Mouse (Mus musculus) midbrain, embryonic 14.5 days (tissue): ENCODE data around the gene D1Ertd622e. TPM values are rescaled to one million over a fixed set of nuclear protein-coding genes. Genes with fewer than 3 reads are reported as not detected.

Source experiments
- ATAC-seq: fragments of 200-750 bp; cut with Nextera tagmentation; 2 replicates; pipeline ENCODE4 v1.8.0; 2017; ENCODE audit warnings: moderate number of reproducible peaks, moderate library complexity; ENCODE audit not compliant: low FRiP score, low TSS enrichment
- DNase-seq: peaks from one replicate; pipeline ENCODE4 v3.0.0-alpha.2; 2015
- H3K27ac ChIP-seq: fragments of 300-500 bp; sonication (generic); replicated peaks from 2 replicates; pipeline ENCODE4 v1.5.1; 2014; ENCODE audit warnings: mild to moderate bottlenecking, low read depth, low read length, moderate library complexity
- H3K27me3 ChIP-seq: fragments of 300-500 bp; sonication (generic); 2 replicates; pipeline ENCODE4 v1.6.1; 2014; ENCODE audit warnings: low read length, control low read depth, mixed read lengths; ENCODE audit not compliant: control insufficient read depth, insufficient read depth
- H3K36me3 ChIP-seq: fragments of 300-500 bp; sonication (generic); 2 replicates; pipeline ENCODE4 v1.6.1; 2014; ENCODE audit warnings: low read length, control low read depth; ENCODE audit not compliant: control insufficient read depth, insufficient read depth
- H3K4me1 ChIP-seq: fragments of 300-500 bp; sonication (generic); 2 replicates; pipeline ENCODE4 v1.6.1; 2014; ENCODE audit warnings: mild to moderate bottlenecking, antibody characterized with exemption, low read length, control low read depth; ENCODE audit not compliant: control insufficient read depth, insufficient read depth
- H3K4me2 ChIP-seq: fragments of 300-500 bp; sonication (generic); 2 replicates; pipeline ENCODE4 v1.6.1; 2014; ENCODE audit warnings: mild to moderate bottlenecking, low read length, moderate library complexity
- H3K4me3 ChIP-seq: fragments of 300-500 bp; sonication (generic); replicated peaks from 2 replicates; pipeline ENCODE4 v1.5.1; 2014; ENCODE audit warnings: low read depth, low read length
- H3K9ac ChIP-seq: fragments of 300-500 bp; sonication (generic); replicated peaks from 2 replicates; pipeline ENCODE4 v1.6.1; 2014; ENCODE audit warnings: mild to moderate bottlenecking, low read length, moderate library complexity
- H3K9me3 ChIP-seq: fragments of 300-500 bp; sonication (generic); 2 replicates; pipeline ENCODE4 v1.6.1; 2016; ENCODE audit warnings: low read length, control low read depth, mixed read lengths; ENCODE audit not compliant: control insufficient read depth
- WGBS: fragments of 180-500 bp; shearing (Covaris S2); extraction: QIAGEN DNeasy Blood & Tissue Kit; methylation state at CpG from one replicate; pipeline ENCODE4 v1.1.7; 2014; 5-methylcytosine and 5-hydroxymethylcytosine counted together
- polyA plus RNA-seq: library from polyadenylated mRNA; unstranded; fragments of >200 nt; fragmentation: Nextera tagmentation; extraction: Ambion mirVana; gene quantifications from 2 replicates; pipeline ENCODE4 v1.2.1, GENCODE M21; 2014

D1Ertd622e gene
- polyA plus RNA-seq, 1 experiment from 2014 or later = 67.5 TPM

- WGBS = 78% methylated on average over 4 of the region's 4 CpGs
- Histone ChIP-seq H3K9me3 (no peaks in the 10 kb centered on the region), H3K27me3 (no peaks in the 10 kb centered on the region), H3K4me3 (no peak overlapping the region), H3K27ac (no peak overlapping the region), H3K9ac (no peak overlapping the region), H3K4me2 (no peak overlapping the region), H3K4me1 (no peaks in the 10 kb centered on the region), H3K36me3 (no peaks in the 10 kb centered on the region)
- DNase-seq (no peak), ATAC-seq (no peak)
Measured at GRCm38 (mm10) chr1:97676526-97677177, 14.8 kb upstream of the D1Ertd622e start.

GRCm38 (mm10) chr1:97676115-97676514, 14.2 kb upstream of the D1Ertd622e start:
- Histone ChIP-seq H3K9me3 (no peaks in the 10 kb centered on the region), H3K4me2 (no peak overlapping the region), H3K27me3 (no peaks in the 10 kb centered on the region), H3K4me3 (no peak overlapping the region), H3K4me1 (no peaks in the 10 kb centered on the region), H3K36me3 (no peaks in the 10 kb centered on the region), H3K27ac (no peak overlapping the region), H3K9ac (no peak overlapping the region)
- ATAC-seq = no peak
- no peak for DNase-seq
- WGBS = 32% methylated on average over 2 of the region's 2 CpGs

DNA sequence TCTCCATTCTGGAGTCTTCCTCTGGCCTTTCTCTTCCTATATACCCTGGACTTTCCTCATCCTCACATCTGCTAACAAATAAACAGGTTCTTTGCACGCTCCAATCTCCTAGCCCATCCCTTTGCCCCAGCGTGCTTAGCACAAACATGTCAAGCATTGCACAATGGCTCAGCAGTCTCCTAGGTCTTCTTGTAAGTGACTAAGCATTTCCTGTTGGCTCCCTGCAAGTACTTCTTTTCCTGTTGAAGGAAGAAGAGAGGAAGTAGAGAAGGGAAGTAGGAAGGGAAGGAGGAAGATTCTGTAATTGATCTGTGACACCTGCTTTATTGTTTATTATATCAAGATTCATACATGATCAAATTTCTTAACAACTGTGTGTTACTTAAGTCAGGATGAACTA, 11.0 kb upstream of the D1Ertd622e start:
- no peak overlapping the region for H3K4me3 ChIP-seq
- H3K9ac ChIP-seq = no peak overlapping the region
- no peak for ATAC-seq
- no peaks in the 10 kb centered on the region for H3K36me3 ChIP-seq
- no peak for DNase-seq
- 85% methylated on average over 2 of the region's 2 CpGs for WGBS
- no peaks in the 10 kb centered on the region for H3K27me3 ChIP-seq
- H3K4me1 ChIP-seq = no peaks in the 10 kb centered on the region
- no peak overlapping the region for H3K27ac ChIP-seq
- no peaks in the 10 kb centered on the region for H3K9me3 ChIP-seq
- no peak overlapping the region for H3K4me2 ChIP-seq

GRCm38 (mm10) chr1:97667288-97667687, 5.4 kb upstream of the D1Ertd622e start:
- H3K27ac ChIP-seq = no peak overlapping the region
- H3K9ac ChIP-seq = no peak overlapping the region
- DNase-seq (no peak), ATAC-seq (no peak)
- 100% methylated on average over 1 of the region's 1 CpGs for WGBS
- no peaks in the 10 kb centered on the region for H3K9me3 ChIP-seq
- H3K36me3 ChIP-seq = no peaks in the 10 kb centered on the region
- H3K27me3 ChIP-seq = no peaks in the 10 kb centered on the region
- no peak overlapping the region for H3K4me2 ChIP-seq
- H3K4me3 ChIP-seq = no peak overlapping the region
- H3K4me1 ChIP-seq = no peaks in the 10 kb centered on the region

DNA sequence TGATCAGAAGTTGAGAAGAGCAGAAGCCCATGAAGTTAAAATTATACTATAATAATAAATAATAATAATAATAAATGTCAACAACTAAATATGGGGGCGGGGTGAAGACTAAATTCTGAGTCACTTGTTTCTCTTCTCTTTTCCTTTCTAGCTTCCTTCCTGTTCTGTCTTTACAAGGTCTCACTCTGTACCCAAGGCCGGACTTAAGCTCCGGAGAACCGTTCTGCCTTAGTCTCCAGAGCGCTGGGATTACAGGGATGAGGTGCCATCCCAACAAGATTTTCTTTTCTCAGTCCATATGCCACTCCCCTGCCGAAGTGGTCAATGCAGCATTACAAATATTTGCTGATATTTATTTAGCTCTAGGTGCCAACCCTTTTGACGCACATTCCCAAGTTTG, 450 bp upstream of the D1Ertd622e start:
- H3K4me1 ChIP-seq = peaks cover 28% of the 10 kb centered on the region

DNA sequence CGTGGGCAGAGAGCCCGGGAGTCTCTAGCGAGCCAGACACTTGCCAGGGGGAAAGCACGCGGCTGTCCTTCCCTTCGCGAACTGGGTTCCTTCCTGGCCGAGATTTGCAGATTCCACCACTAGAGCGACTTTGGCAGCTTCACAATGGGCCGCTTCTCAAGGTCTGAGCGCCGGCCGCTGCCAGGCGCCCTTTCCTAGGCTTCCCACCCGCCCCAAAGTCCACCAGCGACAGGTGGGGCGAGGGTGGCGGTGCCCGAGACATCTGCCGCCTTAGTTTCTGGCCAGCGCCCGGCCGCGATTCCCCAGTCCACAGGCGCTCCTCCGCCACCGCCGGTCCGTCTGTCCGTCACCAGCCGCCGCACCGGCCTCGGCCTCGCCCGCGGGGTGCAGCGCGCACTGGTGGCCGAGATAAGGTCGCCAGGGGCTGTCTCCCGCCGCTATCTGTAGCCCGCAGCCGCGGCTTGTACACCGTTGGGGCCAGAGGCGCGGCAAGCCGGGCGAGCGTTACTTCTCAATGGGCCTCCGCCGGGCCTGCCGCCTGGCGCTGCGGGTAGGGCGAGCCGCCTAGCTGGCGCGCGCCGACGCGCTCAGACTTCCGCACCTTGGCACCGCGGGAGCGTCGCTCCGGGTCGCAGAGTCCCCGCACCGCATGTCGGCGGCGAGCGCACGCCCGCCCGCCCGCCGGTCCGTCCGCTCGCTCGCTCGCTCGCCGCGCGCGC, 1.0 kb downstream of the D1Ertd622e start:
- no peaks in the 10 kb centered on the region for H3K27me3 ChIP-seq
- H3K36me3 ChIP-seq = no peaks in the 10 kb centered on the region
- ATAC-seq = no peak; the same call in 1 of the 2 replicates
- DNase-seq = peak; percentile 90
- peak overlapping the region; percentile 95 for H3K9ac ChIP-seq
- peak overlapping the region; percentile 99 for H3K27ac ChIP-seq
- peaks cover 28% of the 10 kb centered on the region for H3K4me1 ChIP-seq
- H3K4me2 ChIP-seq = peak overlapping the region; percentile 66
- H3K9me3 ChIP-seq = no peaks in the 10 kb centered on the region
- WGBS = under 1% methylated on average over 93 of the region's 93 CpGs
- H3K4me3 ChIP-seq = peak overlapping the region; percentile 99

More for the DNA sequence above, 450 bp upstream of the D1Ertd622e start:
- no peak for ATAC-seq
- no peaks in the 10 kb centered on the region for H3K9me3 ChIP-seq
- 14% methylated on average over 7 of the region's 7 CpGs for WGBS
- no peaks in the 10 kb centered on the region for H3K36me3 ChIP-seq
- no peak for DNase-seq
- no peaks in the 10 kb centered on the region for H3K27me3 ChIP-seq
- H3K27ac ChIP-seq = peak overlapping the region; percentile 99
- peak overlapping the region; percentile 66 for H3K4me2 ChIP-seq
- peak overlapping the region; percentile 95 for H3K9ac ChIP-seq
- H3K4me3 ChIP-seq = peak overlapping the region; percentile 99

DNA sequence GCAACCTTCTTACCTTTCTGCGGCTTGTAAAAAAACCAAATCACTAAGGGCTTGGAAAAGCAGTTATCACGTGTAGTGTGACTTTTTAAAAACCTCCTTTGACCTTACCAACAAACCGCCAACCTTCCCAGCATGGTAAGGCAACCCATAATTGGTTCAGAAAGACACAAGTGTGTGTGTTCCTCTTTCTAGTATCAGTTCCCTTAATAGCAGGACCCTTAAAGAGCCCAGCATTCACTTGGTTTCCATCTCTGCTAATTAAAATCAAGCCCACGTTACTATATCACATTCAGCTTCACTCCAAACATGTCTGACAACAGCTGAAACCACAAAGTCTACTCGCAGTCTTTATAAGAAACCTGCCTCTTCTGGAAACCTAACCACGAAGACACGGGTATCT, 2.5 kb downstream of the D1Ertd622e start:
- Histone ChIP-seq H3K4me3 (peak overlapping the region; percentile 99), H3K27ac (no peak overlapping the region), H3K9me3 (no peaks in the 10 kb centered on the region), H3K4me1 (peaks cover 28% of the 10 kb centered on the region), H3K36me3 (no peaks in the 10 kb centered on the region), H3K27me3 (no peaks in the 10 kb centered on the region), H3K9ac (peak overlapping the region; percentile 34; the same call in 1 of the 2 replicates), H3K4me2 (peak overlapping the region; percentile 66)
- DNase-seq (no peak), ATAC-seq (no peak)
- 49% methylated on average over 7 of the region's 7 CpGs for WGBS

- 80% methylated on average over 2 of the region's 2 CpGs for WGBS
- Histone ChIP-seq H3K4me1 (peaks cover 32% of the 10 kb centered on the region), H3K4me3 (no peak overlapping the region), H3K27ac (no peak overlapping the region), H3K27me3 (no peaks in the 10 kb centered on the region), H3K36me3 (no peaks in the 10 kb centered on the region), H3K4me2 (peak overlapping the region; percentile 66), H3K9me3 (no peaks in the 10 kb centered on the region), H3K9ac (0 out of 2 replicates have a peak overlapping the region, but pooled peaks have one; percentile 9)
- ATAC-seq (no peak), DNase-seq (no peak)
Measured at GRCm38 (mm10) chr1:97657786-97658185, 4.1 kb downstream of the D1Ertd622e start.

- DNase-seq = no peak
- Histone ChIP-seq H3K27me3 (no peaks in the 10 kb centered on the region), H3K9ac (no peak overlapping the region), H3K9me3 (no peaks in the 10 kb centered on the region), H3K27ac (no peak overlapping the region), H3K4me1 (peaks cover 32% of the 10 kb centered on the region), H3K4me3 (no peak overlapping the region), H3K4me2 (no peak overlapping the region), H3K36me3 (no peaks in the 10 kb centered on the region)
- 75% methylated on average over 2 of the region's 2 CpGs for WGBS
- no peak for ATAC-seq
Measured at GRCm38 (mm10) chr1:97657201-97657600, 4.7 kb downstream of the D1Ertd622e start.
